Mouse (Mus musculus) NIH3T3 (cell line): ENCODE results near the gene Limch1.

Experiments
- DNase-seq: peaks from one replicate; pipeline ENCODE4 v3.0.0-alpha.2; 2012; ENCODE audit warnings: low read depth

Gene Limch1

GRCm38 (mm10) chr5:67043932-67044331, 298.3 kb downstream of the Limch1 start:
- no peak for DNase-seq

- peak; percentile 82 for DNase-seq
These were observed 302.4 kb downstream of the Limch1 start for GRCm38 (mm10) chr5:67048003-67048402.

GRCm38 (mm10) chr5:67057803-67058202, 312.2 kb downstream of the Limch1 start:
- no peak for DNase-seq

GRCm38 (mm10) chr5:67060519-67060918, 314.9 kb downstream of the Limch1 start:
- no peak for DNase-seq

GRCm38 (mm10) chr5:67063596-67063995, 318.0 kb downstream of the Limch1 start:
- no peak for DNase-seq

GRCm38 (mm10) chr5:67083117-67083516, 337.5 kb downstream of the Limch1 start:
- DNase-seq = no peak

GRCm38 (mm10) chr5:67090856-67091255, 345.2 kb downstream of the Limch1 start:
- DNase-seq = peak; percentile 9

- DNase-seq = peak; percentile 9
These were observed 346.1 kb downstream of the Limch1 start for GRCm38 (mm10) chr5:67091766-67092165.

GRCm38 (mm10) chr5:67093991-67094390, 348.4 kb downstream of the Limch1 start:
- no peak for DNase-seq

- no peak for DNase-seq
These were observed 349.5 kb downstream of the Limch1 start for GRCm38 (mm10) chr5:67095153-67095552.

- no peak for DNase-seq
These were observed 350.2 kb downstream of the Limch1 start for GRCm38 (mm10) chr5:67095651-67096377.

- no peak for DNase-seq
These were observed 350.7 kb downstream of the Limch1 start for GRCm38 (mm10) chr5:67096378-67096771.

- no peak for DNase-seq
These were observed 351.8 kb downstream of the Limch1 start for GRCm38 (mm10) chr5:67097106-67098050.

- DNase-seq = no peak
These were observed 352.6 kb downstream of the Limch1 start for GRCm38 (mm10) chr5:67098051-67098732.

GRCm38 (mm10) chr5:67098733-67099323, 353.2 kb downstream of the Limch1 start, which contains the start of gene Phox2b:
Gene Phox2b (minus strand): TSS chr5:67099301.
- no peak for DNase-seq

- no peak for DNase-seq
These were observed 354.0 kb downstream of the Limch1 start for GRCm38 (mm10) chr5:67099393-67100271.

- DNase-seq = no peak
These were observed 355.2 kb downstream of the Limch1 start for GRCm38 (mm10) chr5:67100564-67101394.

GRCm38 (mm10) chr5:67101395-67101760, 355.8 kb downstream of the Limch1 start:
- no peak for DNase-seq

- no peak for DNase-seq
These were observed 356.4 kb downstream of the Limch1 start for GRCm38 (mm10) chr5:67101793-67102600.
